Mouse (Mus musculus) lung, adult 18-20 months (tissue): ENCODE results near the gene Gm5485.

Experiments used
- DNase-seq, 2 experiments: peaks; one replicate each; pipeline ENCODE4 v3.0.0; 2022; ENCODE audit warnings: mixed read lengths in 2 of 2

Gm5485 gene

GRCm38 (mm10) chr16:48412246-48412645, at the start of gene Gm5485:
Gm5485 (minus strand) TSS chr16:48412416.
- DNase-seq = no peak

GRCm38 (mm10) chr16:48453264-48453663, 41.0 kb upstream of the Gm5485 start:
- no peak for DNase-seq

GRCm38 (mm10) chr16:48446161-48446925, 34.1 kb upstream of the Gm5485 start:
- DNase-seq = no peak

- DNase-seq = no peak
These were observed 32.4 kb upstream of the Gm5485 start for GRCm38 (mm10) chr16:48444589-48444988.

- DNase-seq = no peak
These were observed 25.3 kb upstream of the Gm5485 start for GRCm38 (mm10) chr16:48437476-48437875.

GRCm38 (mm10) chr16:48435454-48435853, 23.2 kb upstream of the Gm5485 start:
- no peak for DNase-seq

- DNase-seq = no peak
These were observed 18.8 kb upstream of the Gm5485 start, which contains the start of gene Morc1 for GRCm38 (mm10) chr16:48431027-48431426. Morc1 (plus strand) TSS chr16:48431237.

- no peak for DNase-seq
These were observed 17.2 kb upstream of the Gm5485 start for GRCm38 (mm10) chr16:48429427-48429826.

GRCm38 (mm10) chr16:48424069-48424468, 11.9 kb upstream of the Gm5485 start:
- no peak for DNase-seq

- DNase-seq = no peak
These were observed 10.3 kb upstream of the Gm5485 start for GRCm38 (mm10) chr16:48422501-48422900.

GRCm38 (mm10) chr16:48419035-48419434, 6.8 kb upstream of the Gm5485 start:
- DNase-seq = no peak

GRCm38 (mm10) chr16:48418557-48418956, 6.3 kb upstream of the Gm5485 start:
- no peak for DNase-seq

- DNase-seq = no peak
These were observed 2.1 kb downstream of the Gm5485 start for GRCm38 (mm10) chr16:48410125-48410524.

GRCm38 (mm10) chr16:48409580-48409979, 2.6 kb downstream of the Gm5485 start:
- no peak for DNase-seq

- no peak for DNase-seq
These were observed 6.4 kb downstream of the Gm5485 start for GRCm38 (mm10) chr16:48405674-48406403.

- DNase-seq = no peak
These were observed 8.2 kb downstream of the Gm5485 start for GRCm38 (mm10) chr16:48404009-48404408.

- DNase-seq = no peak
These were observed 8.8 kb downstream of the Gm5485 start for GRCm38 (mm10) chr16:48403423-48403822.

GRCm38 (mm10) chr16:48402963-48403362, 9.3 kb downstream of the Gm5485 start:
- DNase-seq = no peak

GRCm38 (mm10) chr16:48395278-48395677, 16.9 kb downstream of the Gm5485 start:
- DNase-seq = no peak

GRCm38 (mm10) chr16:48386982-48387381, 25.2 kb downstream of the Gm5485 start:
- DNase-seq = no peak

GRCm38 (mm10) chr16:48383582-48384257, 28.5 kb downstream of the Gm5485 start:
- DNase-seq = no peak

- no peak for DNase-seq
These were observed 38.3 kb downstream of the Gm5485 start for GRCm38 (mm10) chr16:48373711-48374485.

GRCm38 (mm10) chr16:48372461-48372860, 39.8 kb downstream of the Gm5485 start:
- DNase-seq = no peak
